Mouse (Mus musculus) kidney, adult 2 months (tissue): ENCODE results near the gene Wasf3.

Source experiments
- CTCF ChIP-seq: fragments of 200-500 bp; conservative IDR thresholded peaks from 2 replicates; pipeline ENCODE4 v1.5.1; 2011; ENCODE audit warnings: low read depth, mild to moderate bottlenecking, control low read depth, low read length, moderate library complexity, mixed read lengths; ENCODE audit not compliant: insufficient read depth, insufficient read length
- POLR2A ChIP-seq: fragments of 200-500 bp; IDR thresholded peaks from one replicate; pipeline ENCODE4 v1.6.1; 2011; ENCODE audit warnings: low read depth, low read length, control low read depth

GRCm38 (mm10) chr5:146338064-146338463 lies 46.7 kb upstream of the Wasf3 start:
- TF ChIP-seq POLR2A (no peak), CTCF (no peak)
